Mouse (Mus musculus) heart, embryonic 16.5 days (tissue): ENCODE data around the gene Camk2g. TPM values are rescaled to one million over a fixed set of nuclear protein-coding genes. Genes with fewer than 3 reads are reported as not detected.

Experiments used
- ATAC-seq: fragments of 200-750 bp; cut with Nextera tagmentation; replicated peaks from 2 replicates; pipeline ENCODE4 v1.8.0; 2017; ENCODE audit warnings: moderate number of reproducible peaks; ENCODE audit not compliant: insufficient read depth, low FRiP score; ENCODE audit errors: extremely low read depth
- H3K27ac ChIP-seq: fragments of 300-500 bp; sonication (generic); 2 replicates; pipeline ENCODE4 v1.5.1; 2014; ENCODE audit warnings: mild to moderate bottlenecking, low read length, control low read depth, moderate library complexity
- H3K27me3 ChIP-seq: fragments of 300-500 bp; sonication (generic); 2 replicates; pipeline ENCODE4 v1.6.1; 2014; ENCODE audit warnings: low read length, mixed read lengths; ENCODE audit not compliant: control insufficient read depth, insufficient read depth
- H3K36me3 ChIP-seq: fragments of 300-500 bp; sonication (generic); 2 replicates; pipeline ENCODE4 v1.6.1; 2014; ENCODE audit not compliant: control insufficient read depth, insufficient read depth
- H3K4me1 ChIP-seq: fragments of 300-500 bp; sonication (generic); 2 replicates; pipeline ENCODE4 v1.6.1; 2014; ENCODE audit warnings: low read length, mixed read lengths; ENCODE audit not compliant: control insufficient read depth, insufficient read depth
- H3K4me2 ChIP-seq: fragments of 300-500 bp; sonication (generic); 2 replicates; pipeline ENCODE4 v1.6.1; 2014; ENCODE audit warnings: low read depth, mild to moderate bottlenecking, control low read depth, low read length
- H3K4me3 ChIP-seq: fragments of 300-500 bp; sonication (generic); 2 replicates; pipeline ENCODE4 v1.5.1; 2014; ENCODE audit warnings: mild to moderate bottlenecking, control low read depth, low read length
- H3K9ac ChIP-seq: fragments of 300-500 bp; sonication (generic); 2 replicates; pipeline ENCODE4 v1.6.1; 2014; ENCODE audit warnings: low read length, control low read depth
- H3K9me3 ChIP-seq: fragments of 300-500 bp; sonication (generic); replicated peaks from 2 replicates; pipeline ENCODE4 v1.6.1; 2016; ENCODE audit warnings: low read length; ENCODE audit not compliant: control insufficient read depth
- WGBS: fragments of 180-500 bp; shearing (Covaris S2); extraction: QIAGEN DNeasy Blood & Tissue Kit; methylation state at CpG from one replicate; pipeline ENCODE4 v1.1.7; 2014; 5-methylcytosine and 5-hydroxymethylcytosine counted together
- polyA plus RNA-seq: library from polyadenylated mRNA; unstranded; fragments of >200 nt; fragmentation: Nextera tagmentation; extraction: Ambion mirVana; gene quantifications from 2 replicates; pipeline ENCODE4 v1.2.1, GENCODE M21; 2015

The Camk2g gene
- 81.5 and 103 TPM in 2 replicates for polyA plus RNA-seq

DNA sequence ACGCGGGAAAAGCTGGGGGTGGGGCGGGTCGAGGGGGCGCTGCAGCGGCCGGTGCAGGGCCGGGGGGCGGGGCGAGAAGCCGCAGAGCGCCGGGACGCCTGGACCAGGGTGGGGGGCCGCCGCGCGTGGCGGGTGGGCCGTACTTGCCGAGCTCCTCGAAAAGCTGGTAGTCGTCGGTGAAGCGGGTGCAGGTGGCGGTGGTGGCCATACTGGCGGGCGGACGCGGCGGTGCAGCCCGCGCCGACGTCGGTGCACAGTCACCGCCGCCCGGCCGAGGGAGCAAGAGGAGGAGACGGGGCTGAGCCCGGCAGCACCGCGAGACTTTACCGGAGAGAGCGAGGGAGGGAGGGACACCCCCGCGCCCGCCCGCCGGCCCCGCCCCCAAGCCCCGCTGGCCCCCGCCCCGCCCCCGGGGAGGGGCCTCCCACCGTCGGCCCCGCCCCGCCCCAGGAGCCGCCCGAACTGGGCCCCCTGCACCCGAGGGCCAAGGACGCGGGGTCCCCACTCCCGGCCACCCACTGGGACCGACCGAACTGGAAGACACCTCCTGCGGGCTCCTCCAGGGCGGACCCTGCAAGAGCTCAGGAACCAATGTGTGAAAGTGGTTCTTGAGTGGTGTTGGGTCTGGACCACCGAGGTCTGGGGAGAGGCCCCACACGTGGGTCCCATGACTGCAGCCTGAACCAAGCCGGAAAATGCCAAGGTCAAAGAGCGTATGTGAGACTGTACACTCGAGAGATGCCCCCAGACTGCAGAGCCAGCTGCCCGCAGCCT, at the start of gene Camk2g:
TSS of gene Camk2g (minus strand) at position 331 of the 774 bp plus-strand sequence.
- WGBS, result under 1% methylated on average over 48 of the region's 76 CpGs
- Histone ChIP-seq H3K36me3 (peaks cover 16% of the 10 kb centered on the region), H3K9ac (peak within 1 kb of the TSS; percentile 87), H3K4me2 (peak within 1 kb of the TSS; percentile 70), H3K9me3 (no peaks in the 10 kb centered on the region), H3K27ac (peak within 1 kb of the TSS; percentile 93), H3K27me3 (no peaks in the 10 kb centered on the region), H3K4me3 (peak within 1 kb of the TSS; percentile 80), H3K4me1 (peaks cover 40% of the 10 kb centered on the region)
- peak; percentile 90 for ATAC-seq

DNA sequence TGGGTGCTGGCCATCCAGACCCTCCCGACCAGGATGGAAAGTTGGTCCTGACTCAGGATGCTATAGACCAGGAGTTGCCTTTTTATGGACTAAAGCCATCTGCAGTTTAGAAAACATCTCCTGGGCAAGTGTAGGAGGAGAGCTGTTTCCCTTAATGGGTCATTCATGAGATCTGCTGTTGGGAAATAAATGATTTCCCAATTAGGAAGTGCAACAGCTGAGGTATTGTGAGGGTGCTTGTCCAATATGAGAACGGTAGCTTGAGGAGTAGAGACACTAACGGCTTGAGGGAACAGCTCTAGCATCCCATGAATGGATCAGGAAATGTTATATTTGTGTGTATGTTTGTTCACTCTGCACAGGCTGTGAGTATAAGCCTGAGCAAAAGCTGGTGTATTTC, 48.7 kb upstream of the Camk2g start:
- Histone ChIP-seq H3K27ac (no peak overlapping the region), H3K4me2 (no peak overlapping the region), H3K9ac (no peak overlapping the region), H3K4me3 (no peak overlapping the region), H3K27me3 (no peaks in the 10 kb centered on the region), H3K9me3 (no peaks in the 10 kb centered on the region), H3K36me3 (no peaks in the 10 kb centered on the region), H3K4me1 (no peaks in the 10 kb centered on the region; the same call in 1 of the 2 replicates)
- no peak for ATAC-seq
- WGBS, result 74% methylated on average over 3 of the region's 3 CpGs

DNA sequence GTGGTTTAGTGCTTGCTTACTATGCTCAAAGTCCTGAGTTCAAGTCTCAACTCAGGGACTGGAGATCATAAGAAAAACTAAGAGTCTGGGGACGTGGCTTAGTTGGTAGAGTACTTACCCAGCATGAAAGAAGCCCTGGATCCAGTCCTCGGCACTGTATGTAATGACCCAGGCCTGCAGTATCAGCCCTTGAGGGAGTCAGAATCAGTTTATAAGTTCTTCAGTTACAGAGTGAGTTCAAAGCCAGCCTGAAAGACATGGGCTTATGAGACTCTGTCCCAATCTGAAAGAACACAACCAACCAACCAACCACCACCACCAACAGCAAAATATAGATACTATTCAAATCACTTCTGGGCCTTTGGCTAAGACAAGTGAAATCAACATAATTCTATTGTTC, 47.6 kb upstream of the Camk2g start:
- H3K9me3 ChIP-seq, result no peaks in the 10 kb centered on the region
- H3K4me3 ChIP-seq, result no peak overlapping the region
- H3K4me2 ChIP-seq, result no peak overlapping the region
- H3K4me1 ChIP-seq, result no peaks in the 10 kb centered on the region; the same call in 1 of the 2 replicates
- ATAC-seq, result no peak
- WGBS, result 83% methylated on average over 2 of the region's 2 CpGs
- no peaks in the 10 kb centered on the region for H3K36me3 ChIP-seq
- H3K27ac ChIP-seq, result no peak overlapping the region
- no peaks in the 10 kb centered on the region for H3K27me3 ChIP-seq
- no peak overlapping the region for H3K9ac ChIP-seq

DNA sequence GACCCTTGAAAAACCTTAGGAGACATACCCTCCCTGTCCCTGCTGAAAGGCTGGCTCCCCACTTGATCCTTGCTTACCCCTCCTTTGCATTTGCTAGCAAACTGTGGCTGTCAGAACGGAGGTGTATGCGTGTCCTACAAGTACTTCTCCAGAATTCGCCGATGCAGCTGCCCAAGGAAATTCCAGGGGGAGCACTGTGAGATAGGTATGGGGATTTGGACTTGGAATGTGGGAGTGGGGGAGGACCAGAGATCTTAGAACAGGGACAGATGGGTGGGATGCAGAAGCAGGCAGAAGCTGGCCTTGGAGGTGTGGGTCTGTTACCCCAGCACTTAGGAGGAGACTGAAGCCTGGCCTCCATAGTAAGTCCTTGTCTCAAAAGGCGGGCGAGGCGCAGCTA, 43.8 kb upstream of the Camk2g start:
- Histone ChIP-seq H3K4me2 (peak overlapping the region; percentile 86; the same call in 1 of the 2 replicates), H3K9me3 (no peaks in the 10 kb centered on the region), H3K27me3 (no peaks in the 10 kb centered on the region), H3K4me3 (no peak overlapping the region; the same call in 1 of the 2 replicates), H3K9ac (no peak overlapping the region), H3K36me3 (no peaks in the 10 kb centered on the region), H3K4me1 (peaks cover 3% of the 10 kb centered on the region; the same call in 1 of the 2 replicates), H3K27ac (no peak overlapping the region)
- 76% methylated on average over 7 of the region's 7 CpGs for WGBS
- ATAC-seq, result no peak

- Histone ChIP-seq H3K9ac (peak overlapping the region; percentile 79), H3K4me1 (peaks cover 3% of the 10 kb centered on the region; the same call in 1 of the 2 replicates), H3K27ac (peak overlapping the region; percentile 57; the same call in 1 of the 2 replicates), H3K27me3 (no peaks in the 10 kb centered on the region), H3K36me3 (no peaks in the 10 kb centered on the region), H3K4me2 (peak overlapping the region; percentile 86), H3K4me3 (peak overlapping the region; percentile 65), H3K9me3 (no peaks in the 10 kb centered on the region)
- peak; percentile 33; the same call in 1 of the 2 replicates for ATAC-seq
- 7% methylated on average over 10 of the region's 10 CpGs for WGBS
Measured at GRCm38 (mm10) chr14:20836905-20837376, 43.1 kb upstream of the Camk2g start.

GRCm38 (mm10) chr14:20836171-20836904, 42.5 kb upstream of the Camk2g start, which contains the start of gene Plau:
TSS of gene Plau (plus strand) at chr14:20836660.
- ATAC-seq, result peak; percentile 94

DNA sequence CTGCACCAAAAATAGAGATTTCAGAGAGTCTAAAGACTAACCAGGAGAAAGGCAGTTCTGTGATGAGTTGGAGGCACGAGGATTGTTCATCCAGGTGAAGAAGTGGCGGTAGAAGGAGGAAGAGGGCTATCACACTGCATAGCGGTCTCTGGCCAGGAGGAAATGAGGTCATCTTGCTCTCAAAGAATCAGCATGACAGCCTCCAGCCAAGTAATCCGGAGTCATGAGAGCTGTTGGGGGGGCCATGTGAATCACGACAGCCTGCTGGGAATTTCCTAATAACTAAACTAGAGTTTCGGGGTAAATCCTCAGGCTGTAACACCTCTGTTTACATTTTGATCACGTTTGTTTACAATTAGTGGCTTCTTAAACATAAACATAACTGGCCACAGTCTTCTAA, 40.2 kb upstream of the Camk2g start:
- Histone ChIP-seq H3K27me3 (no peaks in the 10 kb centered on the region), H3K27ac (no peak overlapping the region), H3K4me2 (no peak overlapping the region), H3K9me3 (no peaks in the 10 kb centered on the region), H3K4me1 (peaks cover 3% of the 10 kb centered on the region; the same call in 1 of the 2 replicates), H3K4me3 (no peak overlapping the region), H3K9ac (no peak overlapping the region), H3K36me3 (no peaks in the 10 kb centered on the region)
- WGBS, result 41% methylated on average over 7 of the region's 7 CpGs
- no peak for ATAC-seq

More at GRCm38 (mm10) chr14:20836171-20836904, 42.5 kb upstream of the Camk2g start, which contains the start of gene Plau:
- Histone ChIP-seq H3K9ac (peak within 1 kb of the TSS; percentile 79), H3K4me1 (peaks cover 3% of the 10 kb centered on the region; the same call in 1 of the 2 replicates), H3K27ac (peak within 1 kb of the TSS; percentile 57; the same call in 1 of the 2 replicates), H3K27me3 (no peaks in the 10 kb centered on the region), H3K36me3 (no peaks in the 10 kb centered on the region), H3K9me3 (no peaks in the 10 kb centered on the region), H3K4me3 (peak within 1 kb of the TSS; percentile 65), H3K4me2 (peak within 1 kb of the TSS; percentile 86)
- WGBS, result under 1% methylated on average over 33 of the region's 33 CpGs

- H3K4me1 ChIP-seq, result peaks cover 3% of the 10 kb centered on the region; the same call in 1 of the 2 replicates
- H3K4me3 ChIP-seq, result no peak overlapping the region
- WGBS, result 87% methylated on average over 4 of the region's 4 CpGs
- no peak for ATAC-seq
- no peaks in the 10 kb centered on the region for H3K27me3 ChIP-seq
- H3K9me3 ChIP-seq, result no peaks in the 10 kb centered on the region
- no peak overlapping the region for H3K27ac ChIP-seq
- no peak overlapping the region for H3K9ac ChIP-seq
- no peak overlapping the region for H3K4me2 ChIP-seq
- no peaks in the 10 kb centered on the region for H3K36me3 ChIP-seq
Measured at GRCm38 (mm10) chr14:20833525-20833924, 39.6 kb upstream of the Camk2g start.
